Mouse (Mus musculus): ENCODE measurements around the gene Tent4a.
A peak's percentile ranks its signal among the peaks of the same experiment; 100 is the strongest.

Tent4a gene

GRCm38 (mm10) chr13:69541776-69542175 is 7.4 kb upstream of the Tent4a start:
- TF ChIP-seq CTCF (conservative IDR thresholded peaks at IDR 0.05; ENCODE audit: low read length) = no peak
- no peak for TF ChIP-seq NANOG (IDR thresholded peaks at IDR 0.05; ENCODE audit: borderline replicate concordance, low read length)
- TF ChIP-seq POU5F1 (IDR thresholded peaks at IDR 0.05; ENCODE audit: borderline replicate concordance, low read length) = no peak
- Histone ChIP-seq H3K9me3 (ENCODE audit: low read length) (no peaks in the 10 kb centered on the region), H3K27me3 (ENCODE audit: insufficient read depth, low read length) (peaks cover 17% of the 10 kb centered on the region), H3K4me3 (replicated peaks; ENCODE audit: low read length) (no peak overlapping the region), H3K4me1 (replicated peaks; ENCODE audit: low read depth, low read length) (peaks cover 30% of the 10 kb centered on the region), H3K36me3 (ENCODE audit: insufficient read depth, low read length) (no peaks in the 10 kb centered on the region)

GRCm38 (mm10) chr13:69541209-69541608 is 6.8 kb upstream of the Tent4a start:
- H3K4me1 ChIP-seq (replicated peaks; ENCODE audit: low read depth, low read length) = peaks cover 33% of the 10 kb centered on the region
- no peak overlapping the region for H3K4me3 ChIP-seq (replicated peaks; ENCODE audit: low read length)
- TF ChIP-seq POU5F1 (IDR thresholded peaks at IDR 0.05; ENCODE audit: borderline replicate concordance, low read length) (no peak), CTCF (conservative IDR thresholded peaks at IDR 0.05; ENCODE audit: low read length) (no peak), NANOG (IDR thresholded peaks at IDR 0.05; ENCODE audit: borderline replicate concordance, low read length) (no peak)
- no peaks in the 10 kb centered on the region for H3K9me3 ChIP-seq (ENCODE audit: low read length)
- H3K27me3 ChIP-seq (ENCODE audit: insufficient read depth, low read length) = peaks cover 17% of the 10 kb centered on the region
- H3K36me3 ChIP-seq (ENCODE audit: insufficient read depth, low read length) = no peaks in the 10 kb centered on the region

GRCm38 (mm10) chr13:69538327-69538726 is 3.9 kb upstream of the Tent4a start:
- Histone ChIP-seq H3K4me3 (replicated peaks; ENCODE audit: low read length) (no peak overlapping the region), H3K4me1 (replicated peaks; ENCODE audit: low read depth, low read length) (peaks cover 40% of the 10 kb centered on the region), H3K36me3 (ENCODE audit: insufficient read depth, low read length) (no peaks in the 10 kb centered on the region), H3K27me3 (ENCODE audit: insufficient read depth, low read length) (peaks cover 15% of the 10 kb centered on the region), H3K9me3 (ENCODE audit: low read length) (no peaks in the 10 kb centered on the region)
- TF ChIP-seq CTCF (conservative IDR thresholded peaks at IDR 0.05; ENCODE audit: low read length) (no peak), NANOG (IDR thresholded peaks at IDR 0.05; ENCODE audit: borderline replicate concordance, low read length) (no peak)

- H3K27me3 ChIP-seq (ENCODE audit: insufficient read depth, low read length) = peaks cover 11% of the 10 kb centered on the region
- TF ChIP-seq CTCF (conservative IDR thresholded peaks at IDR 0.05; ENCODE audit: low read length) = no peak
- no peak for TF ChIP-seq POU5F1 (IDR thresholded peaks at IDR 0.05; ENCODE audit: borderline replicate concordance, low read length)
- TF ChIP-seq NANOG (IDR thresholded peaks at IDR 0.05; ENCODE audit: borderline replicate concordance, low read length) = no peak
- H3K36me3 ChIP-seq (ENCODE audit: insufficient read depth, low read length) = peaks cover 3% of the 10 kb centered on the region; the same call in 1 of the 2 replicates
- H3K4me1 ChIP-seq (replicated peaks; ENCODE audit: low read depth, low read length) = peaks cover 39% of the 10 kb centered on the region
- no peaks in the 10 kb centered on the region for H3K9me3 ChIP-seq (ENCODE audit: low read length)
- H3K4me3 ChIP-seq (replicated peaks; ENCODE audit: low read length) = no peak overlapping the region
These were observed 2.9 kb upstream of the Tent4a start for GRCm38 (mm10) chr13:69537366-69537765.

- H3K4me1 ChIP-seq (replicated peaks; ENCODE audit: low read depth, low read length) = peaks cover 51% of the 10 kb centered on the region
- no peak for TF ChIP-seq CTCF (conservative IDR thresholded peaks at IDR 0.05; ENCODE audit: low read length)
- TF ChIP-seq NANOG (IDR thresholded peaks at IDR 0.05; ENCODE audit: borderline replicate concordance, low read length) = no peak
- no peak for TF ChIP-seq POU5F1 (IDR thresholded peaks at IDR 0.05; ENCODE audit: borderline replicate concordance, low read length)
- H3K36me3 ChIP-seq (ENCODE audit: insufficient read depth, low read length) = peaks cover 15% of the 10 kb centered on the region
- no peaks in the 10 kb centered on the region for H3K9me3 ChIP-seq (ENCODE audit: low read length)
- 0 out of 2 replicates have a peak, but pooled peaks cover under 1% of the 10 kb centered on the region for H3K27me3 ChIP-seq (ENCODE audit: insufficient read depth, low read length)
- no peak overlapping the region for H3K4me3 ChIP-seq (replicated peaks; ENCODE audit: low read length)
These were observed 1.6 kb upstream of the Tent4a start for GRCm38 (mm10) chr13:69536021-69536420.

- Histone ChIP-seq H3K4me1 (replicated peaks; ENCODE audit: low read depth, low read length) (peaks cover 62% of the 10 kb centered on the region), H3K27me3 (ENCODE audit: insufficient read depth, low read length) (no peaks in the 10 kb centered on the region), H3K4me3 (replicated peaks; ENCODE audit: low read length) (peak overlapping the region; percentile 90), H3K9me3 (ENCODE audit: low read length) (no peaks in the 10 kb centered on the region), H3K36me3 (ENCODE audit: insufficient read depth, low read length) (peaks cover 25% of the 10 kb centered on the region)
- TF ChIP-seq POU5F1 (IDR thresholded peaks at IDR 0.05; ENCODE audit: borderline replicate concordance, low read length) (no peak), CTCF (conservative IDR thresholded peaks at IDR 0.05; ENCODE audit: low read length) (no peak), NANOG (IDR thresholded peaks at IDR 0.05; ENCODE audit: borderline replicate concordance, low read length) (no peak)
These were observed 486 bp upstream of the Tent4a start for GRCm38 (mm10) chr13:69534654-69535551.

GRCm38 (mm10) chr13:69533405-69534333 is 748 bp downstream of the Tent4a start, which contains the start of gene Nsun2:
TSS of gene Nsun2 (plus strand) at chr13:69533746.
- Histone ChIP-seq H3K9me3 (ENCODE audit: low read length) (no peaks in the 10 kb centered on the region), H3K4me1 (replicated peaks; ENCODE audit: low read depth, low read length) (peaks cover 62% of the 10 kb centered on the region), H3K27me3 (ENCODE audit: insufficient read depth, low read length) (no peaks in the 10 kb centered on the region), H3K36me3 (ENCODE audit: insufficient read depth, low read length) (peaks cover 33% of the 10 kb centered on the region), H3K4me3 (replicated peaks; ENCODE audit: low read length) (peak within 1 kb of the TSS; percentile 90)
- TF ChIP-seq NANOG (IDR thresholded peaks at IDR 0.05; ENCODE audit: borderline replicate concordance, low read length) = no peak
- no peak for TF ChIP-seq CTCF (conservative IDR thresholded peaks at IDR 0.05; ENCODE audit: low read length)
- no peak for TF ChIP-seq POU5F1 (IDR thresholded peaks at IDR 0.05; ENCODE audit: borderline replicate concordance, low read length)

GRCm38 (mm10) chr13:69532893-69533404 is 1.5 kb downstream of the Tent4a start:
- Histone ChIP-seq H3K27me3 (ENCODE audit: insufficient read depth, low read length) (no peaks in the 10 kb centered on the region), H3K9me3 (ENCODE audit: low read length) (no peaks in the 10 kb centered on the region), H3K4me3 (replicated peaks; ENCODE audit: low read length) (peak overlapping the region; percentile 90), H3K36me3 (ENCODE audit: insufficient read depth, low read length) (peaks cover 40% of the 10 kb centered on the region), H3K4me1 (replicated peaks; ENCODE audit: low read depth, low read length) (peaks cover 64% of the 10 kb centered on the region)
- TF ChIP-seq CTCF (conservative IDR thresholded peaks at IDR 0.05; ENCODE audit: low read length) = no peak
- no peak for TF ChIP-seq NANOG (IDR thresholded peaks at IDR 0.05; ENCODE audit: borderline replicate concordance, low read length)
- no peak for TF ChIP-seq POU5F1 (IDR thresholded peaks at IDR 0.05; ENCODE audit: borderline replicate concordance, low read length)
